Mouse (Mus musculus) heart, postnatal 10 days (tissue): ENCODE measurements at regions not wholly inside any gene's neighbourhood (a gene's known extent, or its start where the extent isn't known, plus 50 kb on each side); places are given as distances from the start of the nearest gene placed in this dataset.
A peak's percentile ranks its signal among the peaks of the same experiment; 100 is the strongest.
"Not testable (repeated sequence)": the region's sequence is repeated elsewhere in the genome, so short reads cannot be mapped to it uniquely, and the experiment has no call there.

Experiments used
- DNase-seq, 2 experiments: peaks; one replicate each; pipeline ENCODE4 v3.0.0; 2021
- intact Hi-C: fragments of 180-260 bp; cut with DNase I; formaldehyde crosslinking; loops from one replicate; pipeline ENCODE4 v1.15.1; 2025

DNA sequence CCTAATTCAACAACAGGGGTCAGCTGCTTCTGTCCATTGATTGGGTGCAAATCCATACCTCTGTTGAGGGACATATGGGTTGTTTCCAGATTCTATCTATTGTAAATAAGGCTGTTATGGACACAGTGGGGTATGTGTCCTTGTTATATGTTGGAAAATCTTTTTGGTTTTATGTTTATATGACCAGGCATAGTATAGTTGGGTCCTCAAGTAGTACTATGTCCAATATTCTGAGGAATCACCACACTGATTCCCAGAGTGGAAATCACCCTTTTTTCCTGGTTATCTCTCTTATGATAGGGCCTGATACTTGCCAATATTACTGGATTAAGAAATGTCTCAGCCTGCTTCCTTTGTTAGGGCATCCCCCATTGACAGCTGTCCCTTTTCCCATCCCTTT lies 1471.0 kb downstream of the Kcnt2 start:
- no peak for DNase-seq
- intact Hi-C loops: no loop called here

- no peak for DNase-seq
These were observed 1471.6 kb downstream of the Kcnt2 start for GRCm38 (mm10) chr1:141717510-141717909.

GRCm38 (mm10) chr1:141741299-141741698 lies 1495.3 kb downstream of the Kcnt2 start:
- intact Hi-C loops: no loop called here
- DNase-seq: no peak

More at GRCm38 (mm10) chr1:141717510-141717909, 1471.6 kb downstream of the Kcnt2 start:
- intact Hi-C loops: no loop called here

DNA sequence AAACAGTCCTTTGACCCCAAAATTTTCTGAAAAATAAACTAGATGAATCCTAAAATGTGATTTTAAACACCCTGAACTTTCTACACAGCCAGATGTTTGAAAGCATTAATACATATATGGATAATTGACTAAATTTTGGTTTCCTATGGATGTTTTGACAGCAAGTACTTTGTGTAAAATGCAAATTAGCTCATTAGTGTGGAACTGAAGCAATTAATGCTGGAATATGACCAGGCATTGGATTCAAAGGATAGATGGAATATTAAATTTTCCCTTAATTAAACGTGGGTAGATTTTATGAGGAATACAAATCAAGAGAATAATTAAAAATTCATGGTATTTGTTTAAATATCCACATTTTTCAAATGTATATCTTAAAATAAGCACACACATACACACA lies 1530.1 kb downstream of the Kcnt2 start:
- intact Hi-C loops: no loop called here
- no peak for DNase-seq

GRCm38 (mm10) chr1:141783367-141783766 lies 1537.4 kb downstream of the Kcnt2 start:
- intact Hi-C loops: no loop called here
- DNase-seq: no peak

GRCm38 (mm10) chr1:141813315-141814158 lies 1567.6 kb downstream of the Kcnt2 start:
- no peak for DNase-seq
- intact Hi-C loops: no loop called here

DNA sequence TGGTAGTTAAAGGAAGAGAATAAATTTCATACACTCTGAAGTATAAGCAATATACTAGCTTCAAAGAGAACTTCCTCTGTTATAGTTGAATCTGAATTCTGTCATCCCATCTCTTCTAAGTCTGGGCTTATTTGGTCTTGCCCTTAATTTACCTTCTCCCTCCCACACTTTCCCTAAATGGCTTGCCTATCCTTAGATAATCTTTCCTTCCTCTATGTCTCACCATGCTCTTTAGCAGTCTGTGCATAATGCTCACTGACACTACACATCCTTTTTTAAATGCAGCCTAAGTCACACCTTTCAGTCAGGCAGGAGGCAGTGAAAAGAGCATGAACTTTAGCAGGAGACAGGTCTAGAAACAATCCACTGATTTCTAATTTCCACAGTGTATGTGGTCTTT lies 1585.5 kb downstream of the Kcnt2 start:
- DNase-seq: no peak
- intact Hi-C loops: no loop called here

- intact Hi-C loops: no loop called here
- DNase-seq: no peak
These were observed 1596.6 kb downstream of the Kcnt2 start for GRCm38 (mm10) chr1:141842547-141842946.

DNA sequence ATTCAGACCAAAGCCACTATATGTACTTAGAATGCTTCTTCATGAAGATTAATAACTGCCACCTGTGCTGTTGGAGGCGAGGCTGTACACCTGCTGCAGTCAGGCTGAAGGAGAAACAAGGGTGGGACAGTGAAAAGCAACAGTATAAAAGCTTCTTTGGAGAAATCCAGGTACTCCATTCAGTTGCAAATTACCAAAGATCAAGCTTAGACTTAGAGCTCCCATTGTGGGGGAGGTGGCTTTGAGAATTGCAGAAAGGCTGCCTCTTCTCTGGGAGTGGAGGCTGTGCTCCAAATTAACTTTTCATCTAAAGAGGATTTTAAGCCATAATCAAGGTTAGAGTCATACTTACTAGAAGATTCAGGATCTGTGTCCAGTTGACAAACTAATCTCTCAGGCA lies 1607.9 kb downstream of the Kcnt2 start:
- intact Hi-C loops, DNase-seq: not testable (repeated sequence)

DNA sequence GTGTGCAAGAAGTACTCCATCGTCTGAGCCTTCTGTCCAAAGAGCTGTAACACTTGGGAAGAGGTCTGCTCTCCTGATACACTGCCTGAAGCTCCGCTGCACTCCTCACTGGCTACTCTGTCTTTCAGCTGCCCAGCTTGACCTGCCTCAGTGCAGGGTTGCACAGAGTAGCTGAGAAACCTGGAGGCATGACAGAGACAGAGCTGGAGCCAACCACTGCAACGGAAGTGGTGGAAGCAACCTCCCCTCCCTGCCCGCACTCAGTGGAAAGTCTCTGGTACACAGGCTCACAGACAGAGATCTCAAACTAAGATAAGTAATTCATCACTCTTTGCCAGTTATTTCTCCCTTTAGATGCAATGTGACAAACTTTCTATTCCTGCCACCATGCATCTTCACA lies 1638.4 kb downstream of the Kcnt2 start:
- intact Hi-C loops: no loop called here
- DNase-seq: no peak

DNA sequence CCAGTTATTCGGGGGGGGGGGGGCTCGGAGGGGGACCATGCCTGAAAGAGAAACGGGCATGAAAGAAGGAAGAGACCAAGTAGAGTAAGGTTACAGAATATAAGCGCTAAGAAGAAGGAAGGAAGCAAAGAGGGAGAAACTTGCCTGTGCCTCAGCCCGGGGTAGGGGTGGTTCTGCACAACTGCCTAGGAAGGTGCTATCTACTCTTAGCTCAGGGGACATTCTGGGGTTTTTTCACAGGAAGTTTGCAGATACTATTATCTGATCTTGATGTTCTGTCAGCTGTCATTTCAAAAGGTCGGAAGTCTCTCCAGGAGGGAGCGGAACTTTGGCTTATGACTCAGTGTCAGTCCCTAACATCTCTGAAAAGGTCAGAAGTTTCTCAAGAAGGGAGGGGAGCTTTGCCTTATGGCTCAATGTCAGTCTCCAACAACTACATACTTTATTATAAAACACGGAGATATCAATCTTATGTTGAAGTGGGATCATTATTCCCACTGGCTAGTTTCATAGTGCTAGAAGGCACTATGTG lies 1652.0 kb downstream of the Kcnt2 start:
- intact Hi-C loops: no loop called here
- no peak for DNase-seq

DNA sequence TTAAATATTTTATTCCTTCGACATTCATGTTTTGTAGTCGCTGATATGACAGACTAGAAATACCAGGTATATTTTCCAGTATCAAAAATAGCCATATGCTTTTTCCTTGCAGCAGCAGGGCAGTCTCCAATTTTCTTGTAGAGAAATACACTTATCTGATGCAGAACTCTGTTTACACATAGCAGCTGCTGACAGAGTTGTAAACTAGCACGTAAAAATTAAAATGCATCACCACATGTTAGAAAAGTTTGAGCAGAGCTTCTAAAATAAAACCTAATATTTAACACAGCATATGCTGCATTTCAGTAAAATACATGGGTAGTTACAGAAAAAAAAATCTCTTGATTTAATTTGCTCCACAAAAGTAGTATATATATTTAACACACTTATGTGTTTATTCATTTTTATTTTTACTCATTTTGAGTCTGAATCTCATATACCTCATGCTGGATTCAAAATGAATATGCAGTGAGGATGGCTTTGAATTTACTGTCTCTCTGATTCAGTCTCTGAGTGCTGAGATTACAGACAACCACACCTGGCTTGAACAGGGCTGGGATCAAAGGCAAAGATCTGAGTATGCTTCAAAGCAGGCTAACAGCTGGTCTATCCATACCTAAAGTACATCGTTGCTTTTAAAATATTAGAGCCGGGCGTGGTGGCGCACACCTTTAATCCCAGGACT lies 1665.9 kb downstream of the Kcnt2 start:
- intact Hi-C loops: no loop called here

GRCm38 (mm10) chr1:141926194-141926593 lies 1680.2 kb downstream of the Kcnt2 start:
- intact Hi-C loops: no loop called here
- no peak for DNase-seq

More for the DNA sequence above, 1665.9 kb downstream of the Kcnt2 start:
- no peak for DNase-seq

- intact Hi-C loops: no loop called here
- no peak for DNase-seq
These were observed 1680.8 kb downstream of the Kcnt2 start for GRCm38 (mm10) chr1:141926804-141927203.

DNA sequence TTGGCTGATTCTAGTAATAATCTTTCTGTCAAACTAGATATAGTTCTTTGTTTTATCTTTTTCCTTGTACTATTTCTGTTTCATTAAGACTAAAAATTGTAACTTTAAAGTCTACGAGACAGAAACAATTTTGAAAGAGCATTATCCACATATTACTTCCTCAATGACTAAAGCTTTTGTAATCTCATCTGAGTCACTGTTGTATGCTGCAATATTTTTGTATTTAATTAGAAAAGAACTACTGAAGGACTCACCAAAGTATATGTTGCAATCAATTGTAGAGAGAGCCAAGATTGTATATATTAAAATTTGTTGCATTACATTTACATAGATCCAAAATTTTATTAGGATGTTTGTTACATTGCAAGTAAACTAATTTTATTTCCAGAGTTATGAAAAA lies 1692.4 kb upstream of the B3galt2 start:
- DNase-seq: no peak
- intact Hi-C loops: no loop called here

DNA sequence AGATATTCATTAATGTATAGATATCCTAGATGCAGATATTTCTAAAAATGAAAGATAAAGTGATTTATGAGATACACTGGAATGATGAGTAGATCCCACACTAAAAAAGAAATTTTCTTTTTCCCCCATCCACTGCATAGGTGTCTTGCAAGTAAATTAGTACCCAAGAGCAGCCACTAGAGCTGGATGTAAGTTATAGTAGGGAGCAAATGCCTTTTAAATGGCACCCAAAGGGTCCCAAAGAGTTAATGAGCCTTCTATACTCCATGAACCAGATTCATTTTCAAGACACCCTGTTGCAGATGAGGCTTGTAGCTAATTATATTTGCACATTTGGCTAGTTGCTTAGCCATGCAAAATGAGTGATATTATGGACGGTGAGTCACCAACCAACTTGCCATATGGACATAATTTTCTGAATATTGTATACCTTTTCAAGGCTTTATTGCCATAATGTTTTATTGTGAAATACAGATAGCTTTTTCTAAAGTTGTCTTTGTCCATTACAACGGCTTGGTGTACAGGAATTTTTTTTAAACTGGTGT lies 1686.1 kb upstream of the B3galt2 start:
- no peak for DNase-seq
- intact Hi-C loops: no loop called here

- peak; percentile 5 to 46 for DNase-seq
- intact Hi-C loops: loop anchor here (10.0 kb wide), 1 partner anchor 1713 kb away; no protein-coding TSS in a partner anchor
These were observed 1678.7 kb upstream of the B3galt2 start for GRCm38 (mm10) chr1:141961743-141962142.

DNA sequence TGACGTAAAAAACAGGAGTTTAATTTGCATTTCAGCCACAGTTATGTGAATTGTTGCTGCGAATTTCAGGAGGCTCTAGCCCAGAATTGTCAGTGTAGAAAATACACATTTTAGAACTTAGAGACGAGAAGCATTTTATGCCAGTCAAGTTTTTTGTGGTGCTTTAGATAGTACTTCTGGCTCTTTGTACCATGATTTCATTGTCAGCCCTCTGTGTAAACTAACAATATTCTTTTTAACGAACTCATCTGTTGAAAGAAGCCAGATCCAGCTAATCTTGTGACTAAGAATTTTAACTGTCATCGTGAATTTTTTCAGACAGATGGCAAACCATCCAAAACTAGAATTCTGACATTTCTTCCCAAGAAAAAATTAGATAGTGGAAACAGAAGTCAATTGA lies 1672.3 kb upstream of the B3galt2 start:
- intact Hi-C loops: loop anchor here (10.0 kb wide), 1 partner anchor 1707 kb away; no protein-coding TSS in a partner anchor

GRCm38 (mm10) chr1:141974329-141974728 lies 1666.1 kb upstream of the B3galt2 start:
- DNase-seq: no peak
- intact Hi-C loops: no loop called here

More for the DNA sequence above, 1672.3 kb upstream of the B3galt2 start:
- no peak for DNase-seq

DNA sequence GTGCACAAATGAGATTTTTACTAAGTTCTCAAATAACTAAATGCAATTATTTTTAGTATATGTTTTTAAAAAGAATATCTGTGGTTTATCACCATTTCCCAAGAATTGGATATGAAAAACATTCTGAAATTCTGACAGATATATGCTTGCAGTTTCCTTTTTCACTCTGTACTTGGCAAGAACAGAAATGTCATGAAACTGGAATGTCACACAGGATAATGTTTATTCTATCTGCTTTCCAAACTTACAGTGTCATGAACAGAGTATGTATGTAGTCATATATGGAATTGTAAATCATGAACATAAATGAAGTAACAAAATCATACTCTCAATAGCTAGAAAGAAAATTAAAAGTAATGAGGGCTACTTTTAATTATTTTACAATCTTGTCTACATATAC lies 1640.7 kb upstream of the B3galt2 start:
- no peak for DNase-seq
- intact Hi-C loops: no loop called here

DNA sequence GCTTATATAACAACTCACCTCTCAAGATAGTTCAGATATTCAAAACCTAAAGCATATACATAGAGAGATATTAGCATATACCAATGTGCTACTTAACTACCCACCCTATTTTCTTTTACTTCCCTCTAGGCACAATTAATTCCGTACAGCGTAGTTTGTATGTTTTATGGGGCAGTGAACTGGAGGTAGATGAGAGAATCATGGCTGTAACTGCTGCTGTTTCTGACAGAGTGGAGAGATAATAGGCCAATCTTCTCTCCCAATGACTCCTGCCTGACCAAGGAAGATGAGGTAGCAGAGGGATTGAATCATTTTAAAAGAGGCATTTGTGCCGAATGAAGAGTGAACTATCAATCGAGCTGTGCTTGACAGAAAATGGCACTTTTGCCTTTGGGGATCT lies 1640.1 kb upstream of the B3galt2 start:
- intact Hi-C loops: no loop called here
- DNase-seq: no peak
